Mouse (Mus musculus) layer of hippocampus, adult 18-20 months (tissue): ENCODE results near the gene Uck2. TPM values are rescaled to one million over a fixed set of nuclear protein-coding genes. Genes with fewer than 3 reads are reported as not detected.

Experiments used
- DNase-seq, 2 experiments: peaks; one replicate each; pipeline ENCODE4 v3.0.0; 2022; ENCODE audit warnings: low spot score in 2 of 2
- microRNA-seq, 2 experiments: library from miRNA; unstranded; fragments of <30 nt; microRNA quantifications; one replicate each; pipeline ENCODE4 v1.2.0; 2021
- total RNA-seq, 2 experiments: library from RNA; stranded (reverse); gene quantifications; 2 replicates each; pipeline ENCODE4 v1.2.3; 2021

The Uck2 gene
- total RNA-seq, 2 experiments from 2014 or later = 28.4 to 35.9 TPM

DNA sequence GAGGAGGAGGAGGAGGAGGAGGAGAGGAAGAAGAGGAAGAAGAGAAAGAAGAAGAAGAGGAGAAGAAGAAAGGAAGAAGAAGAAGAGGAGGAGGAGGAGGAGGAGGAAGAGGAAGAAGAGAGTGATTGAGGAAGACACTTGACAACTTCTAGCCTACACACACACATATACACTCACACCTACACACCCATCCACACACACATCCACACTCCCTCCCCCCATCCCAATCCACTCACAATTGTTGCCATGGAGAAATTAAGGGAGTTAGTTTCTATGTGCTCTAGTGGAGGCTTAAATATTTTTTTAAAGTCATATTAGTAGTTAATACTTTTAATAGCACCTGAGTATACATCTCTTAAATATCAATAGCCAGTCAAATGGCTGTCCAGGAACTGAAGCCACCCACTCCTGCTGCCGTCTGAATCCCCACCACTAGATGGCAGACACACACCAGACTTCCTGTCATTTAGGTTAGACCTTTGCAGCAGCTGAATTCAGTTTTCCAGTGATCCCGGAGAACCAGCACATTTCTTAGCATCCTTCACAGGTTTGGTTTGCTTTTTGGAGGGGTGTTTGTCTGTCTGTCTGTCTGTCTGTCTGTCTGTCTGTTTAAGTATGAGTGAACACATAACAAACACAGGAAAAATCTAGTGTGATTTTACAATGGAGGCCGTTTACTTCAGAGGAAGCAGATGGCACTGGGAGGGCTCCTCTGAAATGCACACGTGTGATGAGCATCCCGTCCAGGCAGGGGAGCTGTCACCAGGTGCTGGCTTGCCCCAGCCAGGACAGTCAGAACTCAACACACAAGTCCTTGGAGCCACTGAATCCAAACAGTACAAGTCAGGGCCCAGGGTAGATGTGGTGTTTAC lies 64.6 kb downstream of the Uck2 start:
- DNase-seq = peak; percentile 80 to 93

DNA sequence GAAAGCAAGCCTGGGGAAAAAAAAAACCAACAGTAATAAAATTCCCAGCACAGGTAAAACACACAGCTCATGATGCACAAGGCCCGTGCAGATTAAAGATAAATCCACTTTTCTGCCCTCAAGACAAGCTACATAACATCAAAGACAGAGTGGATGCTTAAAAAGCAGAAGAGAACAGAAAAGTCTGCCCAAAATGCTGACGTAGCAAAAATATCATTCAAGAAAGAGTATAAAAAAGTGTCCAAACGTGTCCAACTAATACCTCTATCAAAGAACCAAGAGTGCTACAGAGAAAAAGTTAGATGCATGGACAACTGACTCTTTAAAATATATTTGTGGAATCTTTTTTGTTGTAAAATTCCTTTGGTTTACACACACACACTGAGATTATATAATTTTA lies 69.7 kb downstream of the Uck2 start:
- no peak for DNase-seq

DNA sequence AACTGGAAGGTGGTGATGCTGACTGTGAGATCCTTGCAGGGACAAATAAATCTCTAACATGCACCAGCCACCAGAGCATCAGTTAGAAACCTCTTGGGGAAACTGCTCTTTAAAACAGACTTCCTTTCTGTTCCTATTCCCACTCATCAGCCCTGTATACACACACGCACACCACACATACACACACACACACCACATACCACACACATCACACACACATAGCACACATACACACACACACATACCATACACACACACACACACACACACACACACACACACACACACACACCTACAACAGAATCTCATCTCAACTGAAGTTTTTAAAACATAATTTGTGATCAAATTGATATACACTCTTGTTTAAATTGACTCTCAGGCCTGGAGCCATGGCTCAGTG lies 72.4 kb downstream of the Uck2 start:
- DNase-seq = no peak

GRCm38 (mm10) chr1:167211979-167212614 lies 73.0 kb downstream of the Uck2 start:
- peak; percentile 50 to 81 for DNase-seq

DNA sequence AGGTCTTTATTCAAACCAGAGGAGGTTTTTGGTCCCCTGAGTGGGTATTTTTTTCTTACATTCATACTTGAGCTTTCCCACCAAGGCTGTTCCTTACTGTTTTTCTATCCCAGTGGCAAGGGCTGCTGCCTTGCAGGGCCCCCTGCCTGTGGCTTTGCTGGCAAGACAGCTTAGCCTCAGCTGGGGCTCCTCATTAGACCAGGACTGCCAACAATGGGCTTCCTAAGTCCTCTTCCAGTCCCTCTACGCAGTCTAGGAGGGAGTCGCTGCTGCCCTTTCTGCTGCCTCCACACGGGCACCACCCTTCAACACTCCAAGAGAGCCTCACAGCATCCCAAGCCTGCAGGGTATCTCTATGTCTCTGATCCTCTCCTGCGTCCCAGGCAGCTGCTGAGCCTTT lies 76.3 kb downstream of the Uck2 start:
- no peak for DNase-seq

- no peak for DNase-seq
These were observed 79.9 kb downstream of the Uck2 start for GRCm38 (mm10) chr1:167205177-167205750.

- no peak for DNase-seq
These were observed 80.7 kb downstream of the Uck2 start for GRCm38 (mm10) chr1:167204421-167204820.

DNA sequence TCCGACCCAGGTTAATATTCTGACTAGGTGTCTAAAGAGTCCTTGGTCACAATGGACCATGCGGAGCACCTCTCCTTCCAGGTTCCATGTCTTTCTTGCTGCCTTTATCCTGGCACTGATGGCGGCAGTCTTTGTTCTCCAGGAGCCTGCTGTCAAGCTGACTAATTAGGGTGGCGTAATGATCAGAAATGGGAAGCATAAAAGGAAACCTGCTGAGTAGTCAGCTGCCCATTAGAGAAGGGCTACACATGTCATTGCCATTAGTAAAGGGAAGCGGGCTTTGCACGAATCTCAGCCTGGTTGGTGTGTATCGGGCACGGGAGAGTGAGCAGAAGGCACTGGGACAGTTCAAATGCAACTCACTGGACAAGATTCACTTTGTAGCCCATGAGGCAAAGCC lies 90.4 kb downstream of the Uck2 start:
- no peak for DNase-seq

- DNase-seq = no peak
These were observed 97.3 kb downstream of the Uck2 start for GRCm38 (mm10) chr1:167187791-167188190.

DNA sequence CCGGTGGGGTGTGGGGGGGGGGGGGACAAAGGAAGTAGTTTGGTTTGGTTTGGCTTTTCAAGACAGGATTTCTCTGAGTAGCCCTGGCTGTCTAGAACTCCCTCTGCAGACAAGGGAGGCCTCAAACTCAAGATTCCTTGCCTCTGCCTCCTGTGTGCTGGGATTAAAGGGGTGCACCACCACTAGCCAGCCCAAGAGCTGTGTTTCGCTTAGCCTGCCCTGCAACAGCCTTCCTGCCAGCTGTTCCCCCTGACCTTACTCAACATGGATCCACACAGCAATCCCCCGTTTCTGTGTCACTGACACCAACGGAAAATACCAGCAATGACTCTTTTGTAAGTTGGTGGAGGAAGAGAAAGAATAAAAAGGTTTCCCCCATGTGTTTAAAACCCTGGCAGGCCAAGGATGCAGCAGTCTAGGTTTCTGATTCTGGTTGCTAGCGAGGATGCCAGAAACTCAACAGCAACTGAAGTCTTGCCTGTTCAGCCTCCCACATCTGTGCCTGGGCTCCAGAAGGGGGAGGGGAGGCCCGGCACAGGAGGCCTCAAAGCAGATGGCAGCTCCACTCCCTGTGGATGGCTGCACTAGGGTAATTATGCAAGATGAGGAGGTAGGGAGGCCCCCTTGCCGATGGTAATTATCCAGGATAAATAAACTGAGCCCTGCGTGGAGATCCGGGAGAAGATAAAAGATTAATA lies 103.1 kb downstream of the Uck2 start:
- peak; percentile 37 to 62 for DNase-seq

Small RNA genes lying within 50 kb of the gene (microRNA-seq; reads per million reads assigned to microRNA genes)
- gene Mir6347 = 0 reads per million in 2 experiments

Other genes with a start within 250 kb of the Uck2 start
- gene Tmco1, start 23.1 kb upstream of the Uck2 start, total RNA-seq = 10 to 100 TPM; 46.8 to 50.3 TPM
- 10 to 100 TPM; 28.2 to 29.2 TPM for gene Aldh9a1, start 64.7 kb upstream of the Uck2 start, total RNA-seq
- 10 to 100 TPM; 75.3 to 76.5 TPM for gene Mgst3, start 108.5 kb upstream of the Uck2 start, total RNA-seq
- not detected for gene Lrrc52, start 181.5 kb upstream of the Uck2 start, total RNA-seq